8 mouse cellular contexts compared by ENCODE assay signal in the genomic region with DNA sequence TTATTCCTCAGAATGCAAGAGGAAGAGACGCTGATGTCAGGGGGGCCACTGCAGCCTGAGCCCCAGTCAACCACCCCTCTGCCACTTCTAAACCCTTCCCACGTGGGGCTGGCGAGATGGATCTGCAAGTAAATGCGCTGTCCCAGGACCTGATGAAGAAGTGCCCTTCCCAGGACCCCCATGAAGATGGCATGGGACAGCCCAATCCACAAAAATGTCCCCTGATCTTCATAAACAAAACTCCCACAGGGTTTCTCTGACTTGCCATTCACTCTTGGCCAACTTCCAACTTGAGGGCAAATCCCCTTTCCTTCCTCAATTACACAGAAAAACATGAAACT.
DNase-seq lines count a peak whose midpoint lies in the region; ATAC-seq and TF ChIP-seq lines count a peak whose summit lies in the region.
"Had no signal": no experiment of that assay in that cellular context is flagged by ENCODE, and none has a peak within 500 bp of the region (broad histone marks: within the 10 kb centered on the region; RNA-seq: fewer than 3 reads in every experiment).

No protein-coding gene starts in this region.

- WGBS in kidney, embryonic 15.5 days = 66% methylated on average over 4 of the region's 4 CpGs
- 57% methylated on average over 4 of the region's 4 CpGs for WGBS in embryonic facial prominence, embryonic 13.5 days
- WGBS in liver, embryonic 16.5 days (ENCODE audit: insufficient replicate concordance) = 59% methylated on average over 4 of the region's 4 CpGs

- H3K36me3 ChIP-seq in kidney, embryonic 15.5 days = peaks cover 50% of the 10 kb centered on the region
- H3K36me3 ChIP-seq in embryonic facial prominence, embryonic 13.5 days = peaks cover 41% of the 10 kb centered on the region
- H3K36me3 ChIP-seq in liver, embryonic 16.5 days (ENCODE audit: control insufficient read depth, insufficient read depth) = no peaks in the 10 kb centered on the region

- no peak overlapping the region for H3K4me3 ChIP-seq in kidney, embryonic 15.5 days (replicated peaks)
- H3K4me3 ChIP-seq in bone marrow macrophage, adult 2 months (ENCODE audit: insufficient read depth, low read length) = no peak overlapping the region
- H3K4me3 ChIP-seq in embryonic facial prominence, embryonic 13.5 days = no peak overlapping the region
- H3K4me3 ChIP-seq in liver, embryonic 16.5 days (ENCODE audit: low read depth, low read length) = no peak overlapping the region

- H3K27ac ChIP-seq in kidney, embryonic 15.5 days = peak overlapping the region; percentile 81
- peak overlapping the region; percentile 77 for H3K27ac ChIP-seq in bone marrow macrophage, adult 2 months (ENCODE audit: insufficient read depth, low read depth, low read length)
- H3K27ac ChIP-seq in embryonic facial prominence, embryonic 13.5 days = peak overlapping the region; percentile 60
- H3K27ac ChIP-seq in liver, embryonic 16.5 days (ENCODE audit: low read length) = peak overlapping the region; percentile 67

- peaks cover 19% of the 10 kb centered on the region for H3K4me1 ChIP-seq in kidney, embryonic 15.5 days
- peaks cover 53% of the 10 kb centered on the region for H3K4me1 ChIP-seq in bone marrow macrophage, adult 2 months (ENCODE audit: control insufficient read depth, insufficient read depth, low read length)
- H3K4me1 ChIP-seq in embryonic facial prominence, embryonic 13.5 days = peaks cover 10% of the 10 kb centered on the region
- H3K4me1 ChIP-seq in liver, embryonic 16.5 days (ENCODE audit: control insufficient read depth, low read depth, low read length) = no peaks in the 10 kb centered on the region; the same call in 1 of the 2 replicates

- peak overlapping the region; percentile 14; the same call in 1 of the 2 replicates for H3K4me2 ChIP-seq in kidney, embryonic 15.5 days
- H3K4me2 ChIP-seq in embryonic facial prominence, embryonic 13.5 days = no peak overlapping the region
- no peak overlapping the region for H3K4me2 ChIP-seq in liver, embryonic 16.5 days (ENCODE audit: low read depth, low read length)

- no peak for DNase-seq in kidney, postnatal 36 days
- DNase-seq in ovary, adult 18-20 months (ENCODE audit: low spot score) = no peak
- DNase-seq: thymus, postnatal 25 days had no signal

- no peak for TF ChIP-seq POLR2A in bone marrow macrophage, adult 2 months (IDR thresholded peaks at IDR 0.05; ENCODE audit: borderline replicate concordance, low read depth, low read length)

- no peaks in the 10 kb centered on the region for H3K27me3 ChIP-seq in kidney, embryonic 15.5 days
- no peaks in the 10 kb centered on the region for H3K27me3 ChIP-seq in embryonic facial prominence, embryonic 13.5 days
- H3K27me3 ChIP-seq in liver, embryonic 16.5 days (ENCODE audit: control insufficient read depth, insufficient read depth, low read depth, low read length) = no peaks in the 10 kb centered on the region

- H3K9ac ChIP-seq in kidney, embryonic 15.5 days = peak overlapping the region; percentile 4; the same call in 1 of the 2 replicates
- no peak overlapping the region for H3K9ac ChIP-seq in embryonic facial prominence, embryonic 13.5 days
- no peak overlapping the region for H3K9ac ChIP-seq in liver, embryonic 16.5 days (ENCODE audit: low read depth, low read length)

- no peak for TF ChIP-seq CTCF in bone marrow macrophage, adult 2 months (IDR thresholded peaks at IDR 0.05; ENCODE audit: low read depth, low read length)

- H3K9me3 ChIP-seq in kidney, embryonic 15.5 days (replicated peaks) = no peaks in the 10 kb centered on the region
- no peaks in the 10 kb centered on the region for H3K9me3 ChIP-seq in embryonic facial prominence, embryonic 13.5 days
- H3K9me3 ChIP-seq in liver, embryonic 16.5 days (replicated peaks; ENCODE audit: control insufficient read depth, low read length) = no peaks in the 10 kb centered on the region

- ATAC-seq in kidney, embryonic 15.5 days (replicated peaks; ENCODE audit: low FRiP score) = no peak
- no peak for ATAC-seq in embryonic facial prominence, embryonic 13.5 days (ENCODE audit: insufficient number of reproducible peaks, insufficient read depth, low FRiP score, low TSS enrichment, low read depth)
- no peak for ATAC-seq in liver, embryonic 16.5 days (ENCODE audit: low read depth)
- ATAC-seq in cerebellum, adult (ENCODE audit: insufficient number of reproducible peaks, low FRiP score, low TSS enrichment) = no peak
